Mouse (Mus musculus) ovary, postnatal 14 days (tissue): ENCODE data around the gene Zfp786.
A peak's percentile ranks its signal among the peaks of the same experiment; 100 is the strongest.

ENCODE experiments used
- DNase-seq: peaks from one replicate; pipeline ENCODE4 v3.0.0; 2022; ENCODE audit warnings: low spot score

Zfp786 gene

DNA sequence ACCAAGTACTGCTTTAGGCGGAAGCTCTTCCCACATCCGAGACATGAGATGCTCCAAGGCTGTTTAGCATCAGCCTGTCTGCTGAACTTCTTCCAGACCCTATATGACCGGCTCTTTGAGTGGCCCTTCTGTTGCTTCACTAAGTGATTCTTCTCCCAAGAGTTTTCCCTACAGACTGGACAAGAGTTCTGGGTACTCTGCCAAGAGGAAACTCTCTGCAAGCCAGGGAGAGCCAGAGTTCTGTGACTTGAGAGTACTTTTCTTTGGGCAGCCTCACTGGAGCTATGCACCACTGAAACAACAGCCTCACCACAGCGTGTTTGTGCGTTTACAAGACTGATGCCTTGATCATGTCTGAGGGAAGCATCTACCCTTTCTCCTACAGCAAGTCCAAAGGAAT, 9.4 kb downstream of the Zfp786 start:
- no peak for DNase-seq

DNA sequence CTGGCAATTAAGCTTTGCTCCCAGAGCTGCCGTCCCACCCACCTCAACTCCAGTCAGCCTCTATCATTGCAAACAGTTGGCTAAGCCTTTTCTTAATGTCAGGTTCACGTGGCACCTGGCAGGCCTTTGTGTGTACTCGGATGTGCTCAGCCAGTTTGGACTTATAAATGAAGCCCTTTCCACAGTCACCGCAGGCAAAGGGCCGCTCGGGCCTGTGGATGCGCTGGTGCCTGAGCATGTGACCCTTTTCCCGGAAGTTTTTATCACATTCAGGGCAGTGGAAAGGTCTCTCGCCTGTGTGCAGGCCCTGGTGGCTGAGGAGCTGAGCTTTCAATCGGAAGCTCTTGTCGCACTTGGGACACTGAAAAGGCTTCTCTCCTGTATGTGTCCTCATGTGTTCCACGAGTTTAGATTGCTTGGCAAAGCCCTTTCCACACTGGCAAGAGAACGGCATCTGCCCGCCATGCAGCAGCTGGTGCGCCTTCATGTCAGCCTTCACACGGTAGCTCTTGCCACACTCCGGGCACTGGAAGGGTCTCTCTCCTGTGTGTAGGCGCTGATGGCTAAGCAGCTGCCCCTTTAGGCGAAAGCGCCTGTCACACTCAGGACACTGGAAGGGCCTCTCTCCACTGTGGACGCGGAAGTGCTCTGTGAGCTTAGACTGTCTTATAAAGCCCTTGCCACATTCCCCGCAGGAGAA, 10.9 kb downstream of the Zfp786 start:
- DNase-seq, result no peak

DNA sequence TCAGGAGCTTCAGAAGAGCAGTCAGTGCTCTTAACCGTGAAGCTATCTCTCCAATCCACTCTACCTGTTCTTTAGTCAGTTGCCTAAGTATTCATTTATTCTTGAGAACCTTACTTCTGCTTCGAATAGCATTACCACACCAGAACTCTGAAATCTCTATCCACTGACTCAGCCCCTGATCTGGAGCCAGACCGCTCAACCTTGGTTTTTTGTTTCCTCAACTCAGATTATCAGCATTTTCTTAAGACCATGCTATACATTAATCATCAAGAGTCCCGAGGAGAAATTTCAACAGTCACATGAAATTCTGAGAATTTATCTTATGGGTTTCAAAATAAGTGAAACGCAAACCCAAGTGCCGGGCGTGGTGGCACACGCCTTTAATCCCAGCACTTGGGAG, 11.9 kb downstream of the Zfp786 start:
- no peak for DNase-seq

DNA sequence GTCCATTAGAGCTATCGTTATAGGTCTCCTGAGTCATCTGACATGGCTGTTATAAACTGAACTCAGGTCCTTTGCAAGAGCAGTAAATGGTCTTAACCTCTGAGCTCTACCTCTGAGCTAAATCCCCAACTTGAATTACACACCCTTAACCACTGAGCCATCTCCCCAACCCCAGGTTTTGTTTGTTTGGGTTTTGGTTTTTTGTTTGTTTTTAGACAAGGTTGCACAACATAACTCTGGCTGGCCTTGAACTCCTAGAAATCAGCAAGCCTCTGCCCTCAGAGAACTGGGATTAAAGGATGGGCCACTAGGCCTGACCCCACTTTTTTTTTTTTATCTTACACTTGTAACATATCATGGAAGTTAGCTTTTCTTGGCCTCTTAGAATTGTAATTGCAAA, 14.5 kb downstream of the Zfp786 start:
- no peak for DNase-seq

DNA sequence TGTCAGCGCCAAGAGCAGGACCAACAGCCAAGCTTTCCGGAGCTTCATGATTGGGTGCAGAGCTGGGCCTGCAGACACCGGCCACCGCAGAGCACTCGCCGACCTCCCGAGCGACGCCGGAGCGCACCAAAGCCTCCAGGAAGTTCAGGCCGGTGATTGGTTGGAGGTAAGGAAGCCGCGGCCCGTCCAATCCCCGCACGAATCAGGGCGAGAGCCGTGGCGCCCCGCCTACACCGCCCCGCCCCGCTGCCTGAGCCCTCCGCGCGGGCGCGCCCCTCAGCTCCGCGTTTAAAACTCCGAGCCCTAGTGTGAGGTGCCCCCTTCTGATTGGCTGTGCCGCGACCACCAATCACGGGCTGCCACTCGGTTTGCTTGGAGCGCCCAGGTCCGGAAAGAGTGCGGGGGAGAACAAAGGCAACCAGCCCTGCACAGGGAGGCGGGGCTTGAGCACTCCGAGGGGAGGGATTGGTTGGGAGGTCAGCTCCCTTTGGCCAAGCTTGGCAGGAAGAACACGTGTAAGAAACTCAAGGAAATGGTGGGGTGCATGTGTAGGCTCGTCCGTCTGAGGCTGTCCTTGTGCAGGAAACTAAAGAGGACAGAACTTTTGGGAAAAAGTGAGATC, 17.3 kb downstream of the Zfp786 start, which contains the start of gene Pdia4:
Gene Pdia4 (minus strand): TSS at position 174 of the 622 bp plus-strand sequence.
- peak; percentile 95 for DNase-seq

DNA sequence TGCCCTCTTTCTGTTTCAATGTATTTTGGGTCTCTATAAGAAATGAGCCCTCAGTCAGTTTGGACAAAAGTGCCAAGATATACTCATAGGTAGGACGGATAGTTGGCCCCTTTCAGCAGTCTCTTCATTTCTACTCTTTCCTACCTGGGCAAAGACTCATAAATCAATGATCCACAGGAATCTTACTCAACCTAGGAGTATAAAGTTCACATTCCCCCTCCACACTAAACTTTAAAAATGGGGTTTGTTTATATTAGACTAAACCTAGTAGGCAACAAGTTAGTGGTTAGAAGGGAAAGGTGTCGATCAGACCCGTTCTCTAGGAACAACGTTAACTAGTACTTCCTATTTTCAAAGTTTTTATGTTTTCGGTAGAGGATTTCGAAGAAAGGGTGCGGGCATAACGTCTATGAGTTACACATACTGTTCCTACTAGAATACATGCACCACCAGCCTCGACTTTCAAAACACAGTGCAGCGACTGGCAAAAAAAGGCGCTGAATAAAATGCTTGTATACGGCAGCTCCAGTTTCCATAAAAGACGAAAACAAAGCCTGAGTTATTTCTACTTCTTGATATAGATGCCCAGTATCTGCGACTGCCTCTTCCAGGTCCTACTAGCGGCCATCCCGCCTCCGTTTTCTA, 18.3 kb downstream of the Zfp786 start:
- DNase-seq, result no peak

DNA sequence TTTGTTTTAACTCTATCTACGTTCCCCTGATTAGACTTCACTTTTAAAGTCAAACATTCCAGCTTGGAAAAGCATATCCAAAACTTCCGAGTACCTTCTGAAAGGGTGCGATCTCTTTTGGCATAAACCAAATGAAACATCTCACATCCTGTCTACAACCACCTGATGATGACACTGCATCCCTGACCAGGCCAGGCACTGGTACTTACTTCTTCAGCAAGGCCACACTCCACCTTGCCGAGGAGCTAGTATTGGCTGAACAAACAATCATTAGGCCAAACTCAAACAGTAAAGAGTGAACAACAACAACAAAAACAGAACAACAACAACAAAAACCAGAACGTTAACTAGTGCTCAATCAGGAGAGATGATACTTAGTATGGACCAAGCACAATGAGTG, 19.3 kb downstream of the Zfp786 start:
- DNase-seq, result no peak

DNA sequence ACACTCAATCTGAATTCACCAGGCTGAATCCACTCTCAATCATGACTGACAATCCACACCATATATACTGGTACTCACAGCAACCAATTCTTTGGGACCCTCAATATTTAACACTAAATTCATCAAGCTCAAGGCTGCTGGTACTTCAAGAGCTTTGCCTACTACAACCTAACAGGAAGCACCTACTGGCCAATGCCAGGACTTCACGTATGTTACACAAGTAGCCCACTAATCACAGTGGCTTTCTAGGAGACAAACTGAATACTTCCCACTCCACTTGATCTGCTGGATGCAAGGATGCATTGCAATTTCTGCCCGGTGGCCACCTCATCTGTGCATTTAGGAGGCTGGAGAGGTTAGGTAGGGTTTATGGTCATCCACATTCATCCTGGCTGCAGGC, 20.5 kb downstream of the Zfp786 start:
- DNase-seq, result no peak

DNA sequence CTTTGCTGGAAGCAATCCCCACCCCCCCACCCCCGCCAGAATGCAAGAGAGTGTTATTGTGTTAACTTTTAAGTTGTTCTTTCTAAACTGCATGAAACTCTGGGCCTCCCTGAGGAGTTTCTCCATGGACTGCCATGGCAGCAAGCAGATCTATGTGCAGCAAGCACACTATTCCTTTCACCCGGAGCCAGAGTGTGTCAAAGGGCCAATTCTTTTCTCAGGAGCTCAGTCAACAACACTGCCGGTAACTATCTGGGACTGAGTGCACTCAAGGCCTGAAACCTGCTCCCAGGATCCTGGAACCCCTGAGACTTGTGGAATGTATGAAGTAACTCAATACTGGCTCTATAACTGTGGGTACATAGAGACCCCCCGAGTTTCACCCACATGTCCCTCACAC, 21.6 kb downstream of the Zfp786 start:
- no peak for DNase-seq

DNA sequence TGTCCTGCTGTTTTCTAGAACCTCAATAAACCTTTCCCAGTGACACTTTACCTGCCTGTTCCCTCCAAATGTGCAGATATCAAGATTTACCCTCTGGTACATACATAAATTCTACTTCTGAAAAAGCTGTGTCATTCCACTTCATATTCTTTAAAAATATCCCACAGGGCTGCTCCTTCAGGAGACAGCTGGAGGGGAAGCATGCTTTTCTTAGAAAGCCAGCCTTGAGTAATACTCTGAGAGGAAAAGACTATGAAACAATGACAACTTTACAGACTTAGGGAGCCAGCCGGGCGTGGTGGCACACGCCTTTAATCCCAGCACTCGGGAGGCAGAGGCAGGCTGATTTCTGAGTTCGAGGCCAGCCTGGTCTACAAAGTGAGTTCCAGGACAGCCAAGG, 22.1 kb downstream of the Zfp786 start:
- no peak for DNase-seq

DNA sequence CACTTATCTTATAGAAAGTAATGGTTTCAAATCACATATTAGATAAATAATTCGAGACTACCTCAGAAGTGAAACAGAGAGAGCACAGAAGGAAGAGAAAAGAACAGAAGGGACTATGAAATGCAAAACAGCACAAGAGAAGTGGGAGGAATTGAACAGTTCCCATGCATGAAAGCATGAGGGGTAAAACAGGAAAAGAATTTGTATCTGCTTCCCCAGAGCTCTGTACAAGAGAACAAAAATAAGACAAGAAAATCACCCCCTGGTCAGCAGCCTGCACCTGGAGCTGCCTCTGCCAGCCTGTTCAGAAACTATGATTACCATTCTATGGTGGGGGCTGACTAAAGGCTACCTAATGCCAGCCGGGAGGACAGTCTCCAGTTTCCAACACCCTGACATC, 23.2 kb downstream of the Zfp786 start:
- no peak for DNase-seq

DNA sequence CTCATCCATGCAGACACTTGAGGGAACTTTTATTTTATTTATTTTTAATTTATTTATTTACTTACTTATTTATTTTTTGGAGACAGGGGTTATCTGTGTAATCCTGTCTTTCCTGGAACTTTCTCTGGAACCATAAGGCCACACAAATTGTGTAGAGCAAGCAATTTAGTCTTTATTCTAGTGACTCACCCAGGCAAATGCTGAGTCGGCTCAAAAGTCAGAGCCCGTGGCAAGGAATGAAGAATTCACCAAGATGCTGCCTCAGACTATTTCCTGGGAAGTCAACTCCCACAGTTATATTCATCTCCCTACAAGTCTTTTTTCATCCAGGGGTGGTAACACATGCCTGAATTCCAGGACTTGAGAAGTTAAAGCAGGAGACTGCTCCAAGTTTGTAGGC, 25.1 kb downstream of the Zfp786 start:
- DNase-seq, result no peak

DNA sequence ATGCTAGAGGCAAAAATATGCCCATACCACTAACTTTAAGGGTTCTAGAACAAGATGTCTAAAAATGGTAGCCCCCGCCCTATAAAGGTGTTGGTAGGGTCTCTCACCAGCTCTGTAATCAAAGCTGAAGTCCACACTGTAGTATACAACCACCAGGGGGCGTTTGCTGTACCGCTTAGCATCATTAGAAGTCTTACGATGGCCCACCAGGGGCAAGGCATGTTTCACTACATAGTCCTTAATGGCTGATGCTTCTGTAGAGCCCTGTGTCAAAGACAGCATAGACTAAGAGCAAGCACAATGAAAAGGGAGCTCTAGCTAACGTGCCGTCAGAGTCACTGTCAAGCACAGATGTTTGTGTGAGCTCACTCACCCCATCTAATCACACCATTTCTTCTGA, 31.6 kb downstream of the Zfp786 start:
- DNase-seq, result peak; percentile 30

DNA sequence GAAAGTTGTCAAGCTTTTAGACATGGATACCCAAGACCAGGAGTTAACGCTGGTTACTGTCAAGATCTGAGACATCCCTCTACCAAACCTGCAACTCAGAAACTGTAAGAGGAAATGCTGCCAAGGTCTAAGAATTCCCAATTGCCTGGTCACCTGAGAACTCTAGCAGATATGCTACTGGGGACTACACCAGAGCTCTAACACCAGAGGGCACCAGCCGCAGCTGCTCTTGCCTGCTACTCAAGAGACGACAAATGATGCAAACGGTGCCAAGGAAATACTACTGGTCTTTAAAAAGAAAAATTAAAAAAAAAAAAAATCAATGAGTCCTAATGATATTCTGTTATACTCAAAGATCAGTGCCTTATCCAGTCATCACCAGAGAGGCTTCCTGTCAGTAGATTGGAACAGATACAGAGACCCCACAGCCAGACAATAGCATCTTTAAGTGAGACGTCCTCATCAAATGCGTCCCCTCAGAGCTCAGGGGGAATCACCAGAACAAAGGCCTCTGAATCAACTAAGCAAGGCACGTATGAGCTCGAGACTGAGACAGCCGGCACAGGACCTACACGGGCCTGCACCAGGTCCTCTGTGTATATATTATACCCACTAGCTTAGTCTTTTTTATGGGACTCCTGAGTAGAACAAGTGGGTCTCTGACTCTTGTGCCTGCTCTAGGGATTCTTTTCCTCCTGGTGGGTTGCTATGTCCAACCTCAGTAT, 36.4 kb downstream of the Zfp786 start:
- no peak for DNase-seq

DNA sequence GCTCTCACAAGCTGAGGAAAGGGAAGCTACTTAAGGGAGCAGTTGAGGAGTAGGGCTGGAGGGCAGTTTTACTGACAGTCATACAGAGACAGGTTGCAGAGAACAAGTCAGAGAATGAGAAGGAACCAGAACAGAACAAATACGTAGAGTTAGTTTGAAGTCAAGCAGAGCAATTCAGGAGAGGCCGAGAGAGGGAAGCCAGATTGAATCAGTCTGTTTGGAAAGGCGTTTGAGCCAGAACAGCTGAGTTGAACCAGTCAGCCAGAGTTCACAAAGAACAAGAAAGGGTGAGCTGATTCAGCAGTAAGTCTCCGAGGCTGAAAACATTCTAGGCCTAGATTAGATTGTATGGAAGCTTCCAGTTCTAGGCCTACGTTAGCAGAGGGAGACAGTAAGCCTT, 37.4 kb downstream of the Zfp786 start:
- no peak for DNase-seq

DNA sequence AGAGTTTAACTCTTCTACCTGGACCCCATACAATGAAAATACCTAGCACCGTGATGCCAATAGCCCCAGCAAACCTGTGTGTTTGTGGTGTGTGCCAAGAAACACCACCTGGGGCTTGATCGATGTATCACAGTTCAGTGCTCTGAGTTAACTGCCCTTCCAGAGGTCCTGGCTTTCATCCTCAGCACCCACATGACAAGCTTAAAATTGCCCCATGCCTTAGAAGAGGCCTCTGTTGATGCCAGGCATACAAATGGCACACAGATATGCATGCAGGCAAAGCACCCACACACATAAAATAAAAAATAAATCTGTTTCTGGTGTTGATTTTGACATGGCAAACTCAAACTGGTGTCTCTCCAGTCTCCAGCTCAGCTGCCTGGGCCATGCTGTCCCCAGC, 38.1 kb downstream of the Zfp786 start:
- DNase-seq, result no peak

DNA sequence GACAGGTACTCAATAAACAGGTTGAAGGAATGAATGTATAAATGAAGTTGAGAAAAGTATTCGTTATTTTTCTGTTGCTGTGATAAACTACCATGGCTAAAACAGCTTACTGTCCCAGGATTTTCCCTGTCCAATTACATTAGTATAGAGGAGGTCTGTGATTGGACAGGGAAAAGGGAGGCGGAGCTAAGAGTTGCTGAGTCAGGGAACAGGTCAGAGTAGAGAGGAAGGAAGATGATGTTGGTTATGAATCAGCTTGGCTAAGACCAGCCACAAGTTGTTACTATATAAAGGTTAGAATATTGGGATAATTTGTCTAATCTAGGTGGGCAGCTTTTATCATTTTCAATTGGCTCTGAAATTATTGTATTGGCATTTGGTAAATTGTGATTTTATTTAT, 39.9 kb downstream of the Zfp786 start:
- DNase-seq, result no peak

DNA sequence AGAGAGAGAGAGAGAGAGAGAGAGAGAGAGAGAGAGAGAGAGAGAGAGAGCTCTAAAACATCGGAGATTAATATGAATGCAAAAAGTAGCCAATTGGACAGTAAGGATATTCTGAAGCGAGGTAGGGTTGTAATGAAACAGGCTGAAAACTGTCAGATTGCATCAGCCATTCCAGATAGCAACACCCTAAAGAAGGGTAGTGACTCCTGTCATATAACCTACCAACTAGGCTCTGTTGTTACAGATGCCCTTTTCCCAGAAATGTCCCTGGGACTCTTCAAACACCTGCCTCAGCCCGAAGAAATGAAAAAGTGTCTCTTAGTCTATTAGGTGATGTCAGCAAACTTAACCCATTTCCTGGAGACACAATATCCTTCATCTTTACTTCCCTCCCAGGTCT, 41.8 kb downstream of the Zfp786 start:
- no peak for DNase-seq

DNA sequence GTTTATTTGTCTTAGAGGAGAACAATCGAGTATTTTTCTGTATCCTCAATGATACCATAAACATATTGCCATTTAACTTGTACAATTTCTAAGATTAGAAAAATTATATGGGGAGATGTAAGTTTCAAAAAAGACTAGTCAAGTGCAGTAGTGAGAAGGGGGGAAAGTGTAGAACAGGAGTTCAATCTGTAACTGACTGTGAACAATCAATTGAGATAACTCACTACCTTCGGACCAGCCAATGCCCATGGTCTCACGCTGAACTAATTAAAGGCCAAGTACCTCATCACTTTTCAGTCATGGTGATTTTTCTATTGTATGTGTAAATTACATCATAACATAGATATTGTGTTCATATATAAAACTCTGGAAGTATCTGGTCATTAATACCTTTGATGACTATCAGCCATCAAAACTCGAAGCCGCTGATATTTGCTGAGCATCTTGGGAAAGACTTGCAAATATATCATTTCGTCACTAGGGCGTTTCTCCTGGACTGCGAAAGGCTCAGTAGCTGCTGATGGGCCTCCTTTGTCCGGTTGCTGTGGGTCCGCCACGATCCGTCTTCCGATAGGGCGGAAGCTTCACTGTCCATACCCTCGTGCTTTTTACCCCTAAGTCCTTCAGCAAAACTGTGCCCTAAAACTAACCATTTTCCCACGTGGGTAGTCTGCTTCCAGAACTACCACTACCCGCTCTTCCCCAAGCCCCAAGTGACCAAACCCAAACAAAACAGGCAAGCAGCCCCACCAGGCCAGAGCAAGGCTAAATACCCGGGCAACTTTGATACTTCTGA, 42.5 kb downstream of the Zfp786 start:
- DNase-seq, result peak; percentile 66

DNA sequence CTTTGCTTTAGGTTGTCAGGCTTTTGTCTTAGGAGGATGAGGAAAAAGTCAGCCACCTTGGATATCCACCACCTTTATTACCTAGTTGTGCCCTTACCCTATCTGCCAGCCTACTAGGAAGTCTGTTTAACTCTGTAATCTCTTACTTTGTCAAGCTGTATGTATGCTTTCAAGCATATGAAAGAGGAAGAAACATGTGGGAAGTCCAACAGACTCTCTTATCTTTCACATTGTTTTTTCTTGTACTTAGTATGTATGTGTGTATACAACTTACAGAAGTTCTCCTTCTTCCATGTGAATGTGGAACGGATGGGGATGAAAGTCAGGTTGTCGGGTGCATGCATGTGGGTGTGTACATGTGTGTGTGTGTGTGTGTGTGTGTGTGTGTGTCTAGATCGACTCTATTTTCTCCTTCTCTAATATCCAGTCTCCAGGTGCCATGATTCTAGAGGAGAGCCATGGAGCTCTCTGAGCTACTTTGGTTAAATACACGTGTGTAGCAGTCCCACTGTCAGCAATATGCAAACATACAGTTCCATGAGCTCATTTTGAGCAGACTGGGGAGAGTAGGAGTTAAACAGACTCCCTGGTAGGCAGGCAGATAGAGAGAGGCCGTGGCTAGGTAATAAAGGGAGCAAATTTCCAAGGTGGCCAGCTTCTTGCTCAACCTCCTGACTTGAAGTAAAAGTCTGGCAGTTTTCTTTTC, 45.8 kb downstream of the Zfp786 start:
- DNase-seq, result no peak
